Mouse (Mus musculus) testis, adult 2 months (tissue): ENCODE measurements around the gene Smarca4. TPM values are rescaled to one million over a fixed set of nuclear protein-coding genes. Genes with fewer than 3 reads are reported as not detected.

ENCODE experiments used
- H3K27ac ChIP-seq: fragments of 200-500 bp; 2 replicates; pipeline ENCODE4 v1.5.1; 2012; ENCODE audit warnings: low read depth, low read length; ENCODE audit not compliant: control insufficient read depth, insufficient read depth
- H3K27me3 ChIP-seq: fragments of 200-500 bp; 2 replicates; pipeline ENCODE4 v1.6.1; 2012; ENCODE audit warnings: mild to moderate bottlenecking, low read length, moderate library complexity; ENCODE audit not compliant: control insufficient read depth, insufficient read depth
- H3K36me3 ChIP-seq: fragments of 200-500 bp; 2 replicates; pipeline ENCODE4 v1.6.1; 2012; ENCODE audit warnings: mild to moderate bottlenecking, low read length; ENCODE audit not compliant: control insufficient read depth, insufficient read depth
- H3K4me1 ChIP-seq: fragments of 200-500 bp; 2 replicates; pipeline ENCODE4 v1.6.1; 2012; ENCODE audit warnings: low read length; ENCODE audit not compliant: control insufficient read depth, insufficient read depth
- H3K4me3 ChIP-seq: fragments of 200-500 bp; 2 replicates; pipeline ENCODE4 v1.5.1; 2012; ENCODE audit warnings: low read depth, mild to moderate bottlenecking, low read length, moderate library complexity, mixed read lengths; ENCODE audit not compliant: control insufficient read depth
- CTCF ChIP-seq: fragments of 200-500 bp; IDR thresholded peaks from 2 replicates; pipeline ENCODE4 v1.5.1; 2012; ENCODE audit warnings: low read depth, mild to moderate bottlenecking, inconsistent platforms, low read length, moderate library complexity; ENCODE audit not compliant: control insufficient read depth, insufficient read depth, insufficient replicate concordance
- POLR2A ChIP-seq: fragments of 200-500 bp; IDR thresholded peaks from 2 replicates; pipeline ENCODE4 v1.6.1; 2012; ENCODE audit warnings: low read depth, mild to moderate bottlenecking, inconsistent platforms, low read length, moderate library complexity; ENCODE audit not compliant: control insufficient read depth
- polyA plus RNA-seq: library from polyadenylated mRNA; depleted of rRNA; stranded (reverse); fragments of >200 nt; gene quantifications from 2 replicates; pipeline ENCODE4 v1.2.3, GENCODE M21; 2012

Gene Smarca4
- polyA plus RNA-seq, 1 experiment = 44.4 TPM

GRCm38 (mm10) chr9:21633106-21633505, 17.1 kb downstream of the Smarca4 start:
- Histone ChIP-seq H3K27ac (no peak overlapping the region), H3K27me3 (no peaks in the 10 kb centered on the region), H3K4me3 (no peak overlapping the region), H3K4me1 (no peaks in the 10 kb centered on the region), H3K36me3 (peaks cover 4% of the 10 kb centered on the region)
- TF ChIP-seq POLR2A (no peak), CTCF (no peak)

- no peaks in the 10 kb centered on the region for H3K27me3 ChIP-seq
- TF ChIP-seq POLR2A = no peak
- no peak for TF ChIP-seq CTCF
- H3K27ac ChIP-seq = no peak overlapping the region
- H3K4me3 ChIP-seq = no peak overlapping the region
- H3K36me3 ChIP-seq = peaks cover 6% of the 10 kb centered on the region
- H3K4me1 ChIP-seq = no peaks in the 10 kb centered on the region
Measured at GRCm38 (mm10) chr9:21635639-21636038, 19.7 kb downstream of the Smarca4 start.

- H3K36me3 ChIP-seq = peaks cover 10% of the 10 kb centered on the region
- TF ChIP-seq CTCF = no peak
- H3K4me1 ChIP-seq = no peaks in the 10 kb centered on the region
- H3K27me3 ChIP-seq = no peaks in the 10 kb centered on the region
- no peak overlapping the region for H3K27ac ChIP-seq
- no peak overlapping the region for H3K4me3 ChIP-seq
Measured at GRCm38 (mm10) chr9:21639031-21639430, 23.1 kb downstream of the Smarca4 start.

GRCm38 (mm10) chr9:21646366-21646765, 30.4 kb downstream of the Smarca4 start:
- H3K36me3 ChIP-seq = peaks cover 9% of the 10 kb centered on the region

GRCm38 (mm10) chr9:21647721-21648120, 31.8 kb downstream of the Smarca4 start:
- H3K27ac ChIP-seq = no peak overlapping the region
- TF ChIP-seq CTCF (no peak), POLR2A (no peak)
- H3K36me3 ChIP-seq = peaks cover 8% of the 10 kb centered on the region
- H3K4me1 ChIP-seq = no peaks in the 10 kb centered on the region
- H3K27me3 ChIP-seq = no peaks in the 10 kb centered on the region
- H3K4me3 ChIP-seq = no peak overlapping the region

More at GRCm38 (mm10) chr9:21646366-21646765, 30.4 kb downstream of the Smarca4 start:
- no peak overlapping the region for H3K4me3 ChIP-seq
- no peaks in the 10 kb centered on the region for H3K4me1 ChIP-seq
- H3K27me3 ChIP-seq = no peaks in the 10 kb centered on the region
- TF ChIP-seq CTCF (no peak), POLR2A (no peak)
- no peak overlapping the region for H3K27ac ChIP-seq

- no peaks in the 10 kb centered on the region for H3K4me1 ChIP-seq
- H3K27ac ChIP-seq = no peak overlapping the region
- TF ChIP-seq CTCF = no peak
- no peak for TF ChIP-seq POLR2A
- H3K36me3 ChIP-seq = peaks cover 6% of the 10 kb centered on the region
- no peaks in the 10 kb centered on the region for H3K27me3 ChIP-seq
- H3K4me3 ChIP-seq = no peak overlapping the region
Measured at GRCm38 (mm10) chr9:21652263-21652662, 36.3 kb downstream of the Smarca4 start.

- H3K36me3 ChIP-seq = peaks cover 1% of the 10 kb centered on the region; the same call in 1 of the 2 replicates
- H3K4me3 ChIP-seq = no peak overlapping the region
- H3K27me3 ChIP-seq = no peaks in the 10 kb centered on the region
- TF ChIP-seq POLR2A (no peak), CTCF (no peak)
- no peaks in the 10 kb centered on the region for H3K4me1 ChIP-seq
- H3K27ac ChIP-seq = no peak overlapping the region
Measured at GRCm38 (mm10) chr9:21653253-21653652, 37.3 kb downstream of the Smarca4 start.

GRCm38 (mm10) chr9:21662034-21662433, 46.1 kb downstream of the Smarca4 start:
- Histone ChIP-seq H3K27ac (no peak overlapping the region), H3K4me3 (no peak overlapping the region), H3K4me1 (no peaks in the 10 kb centered on the region), H3K27me3 (no peaks in the 10 kb centered on the region), H3K36me3 (peaks cover 18% of the 10 kb centered on the region)
- no peak for TF ChIP-seq CTCF
- no peak for TF ChIP-seq POLR2A
